Mouse (Mus musculus): Measurements from ENCODE around the gene Abca14.

Gene Abca14

GRCm38 (mm10) chr7:120203789-120204188 is at the start of gene Abca14:
Abca14 (plus strand) TSS chr7:120203961.
- DNase-seq (ENCODE audit: low spot score in 2 of 2): peak; percentile 84 to 90

DNA sequence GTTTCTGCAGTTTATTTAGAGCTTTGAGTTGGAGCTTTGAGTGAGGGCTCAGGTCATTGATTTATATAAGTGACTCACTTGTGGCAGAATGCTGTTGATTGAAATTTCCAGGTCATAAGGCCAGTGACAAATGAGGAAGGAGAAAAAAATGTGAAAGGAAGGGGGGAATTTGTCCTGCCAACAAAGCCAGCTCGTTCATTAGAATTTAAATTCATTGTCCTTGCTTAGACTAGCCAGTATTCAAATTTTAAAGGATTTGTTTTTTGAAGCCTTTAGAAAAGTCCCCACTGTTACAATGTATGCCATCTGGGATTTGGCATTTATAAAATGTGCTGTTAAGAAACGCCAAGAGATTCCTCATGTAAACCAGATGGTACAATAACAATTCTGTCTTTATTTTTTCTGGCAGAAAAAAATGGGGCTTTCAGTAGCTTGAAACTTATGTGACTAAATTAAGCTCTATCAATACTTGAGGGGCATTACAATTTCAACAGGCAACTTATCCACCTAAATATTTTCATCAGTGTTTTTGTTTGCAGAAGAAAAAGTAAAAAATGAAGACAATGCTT is 46.8 kb upstream of the Abca14 start:
- DNase-seq (ENCODE audit: low spot score in 2 of 2): no peak

DNA sequence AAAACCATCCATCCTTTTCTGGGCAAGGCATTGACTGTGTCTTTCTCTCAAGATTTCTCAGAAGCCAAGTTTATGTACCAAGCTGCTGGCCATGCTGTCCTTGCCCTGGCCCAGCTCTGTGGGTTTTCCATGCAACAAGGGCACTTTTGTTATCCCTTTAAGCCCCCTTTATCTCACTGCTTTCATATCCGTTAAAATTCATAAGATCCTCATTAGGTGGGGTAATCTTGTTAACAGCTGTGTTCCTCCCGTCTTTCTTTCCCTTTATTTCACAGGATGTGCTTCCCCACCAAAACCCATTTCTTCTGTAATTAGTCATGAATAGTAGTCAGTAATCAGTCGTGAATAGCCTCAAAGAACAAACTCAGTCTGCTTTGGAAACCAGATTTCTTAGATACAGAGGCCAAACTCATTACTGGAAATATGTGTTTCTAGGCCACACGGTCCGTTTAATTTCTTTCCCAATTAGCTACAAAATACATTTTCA is 46.1 kb upstream of the Abca14 start:
- no peak for DNase-seq (ENCODE audit: low spot score in 2 of 2)

- DNase-seq (ENCODE audit: low spot score in 2 of 2): no peak
Observed at GRCm38 (mm10) chr7:120158121-120158613, 45.6 kb upstream of the Abca14 start.

DNA sequence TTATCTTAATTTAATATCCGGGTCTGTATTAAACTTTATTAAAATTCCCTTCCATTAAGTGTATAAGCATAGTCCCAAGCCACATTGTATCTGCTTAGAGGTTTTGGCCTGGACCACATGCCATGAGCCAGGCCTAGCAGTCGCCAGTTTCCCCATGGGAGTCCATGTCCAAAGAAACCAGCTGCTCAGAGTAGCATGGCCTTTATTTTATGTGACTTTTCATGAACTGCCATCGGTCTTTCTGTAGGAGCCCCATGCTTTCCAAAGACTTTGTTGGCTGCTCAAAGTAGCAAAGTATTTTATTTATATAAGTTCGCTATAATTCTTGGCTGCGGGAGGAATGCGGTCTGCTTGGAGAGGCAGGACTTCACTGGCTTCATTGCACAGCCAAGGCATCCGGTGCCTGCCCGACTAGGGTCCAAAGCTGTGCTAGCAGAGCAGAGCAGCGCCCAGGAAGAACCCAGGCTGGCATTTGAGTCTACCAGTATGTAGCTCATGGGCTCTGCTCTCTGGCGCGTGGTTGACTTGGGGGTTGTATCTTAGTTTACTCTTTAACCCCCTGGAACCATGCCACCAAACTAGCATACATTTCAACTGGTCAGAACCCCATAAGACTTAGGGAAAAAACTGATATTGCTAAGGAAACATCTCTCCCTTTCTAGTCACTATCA is 40.0 kb upstream of the Abca14 start:
- no peak for DNase-seq (ENCODE audit: low spot score in 2 of 2)

- no peak for DNase-seq (ENCODE audit: low spot score in 2 of 2)
Observed at GRCm38 (mm10) chr7:120172188-120172700, 31.5 kb upstream of the Abca14 start.

- DNase-seq (ENCODE audit: low spot score in 2 of 2): no peak
Observed at GRCm38 (mm10) chr7:120173603-120174244, 30.0 kb upstream of the Abca14 start, which contains the start of gene Anks4b. Anks4b (plus strand) TSS chr7:120173858.

DNA sequence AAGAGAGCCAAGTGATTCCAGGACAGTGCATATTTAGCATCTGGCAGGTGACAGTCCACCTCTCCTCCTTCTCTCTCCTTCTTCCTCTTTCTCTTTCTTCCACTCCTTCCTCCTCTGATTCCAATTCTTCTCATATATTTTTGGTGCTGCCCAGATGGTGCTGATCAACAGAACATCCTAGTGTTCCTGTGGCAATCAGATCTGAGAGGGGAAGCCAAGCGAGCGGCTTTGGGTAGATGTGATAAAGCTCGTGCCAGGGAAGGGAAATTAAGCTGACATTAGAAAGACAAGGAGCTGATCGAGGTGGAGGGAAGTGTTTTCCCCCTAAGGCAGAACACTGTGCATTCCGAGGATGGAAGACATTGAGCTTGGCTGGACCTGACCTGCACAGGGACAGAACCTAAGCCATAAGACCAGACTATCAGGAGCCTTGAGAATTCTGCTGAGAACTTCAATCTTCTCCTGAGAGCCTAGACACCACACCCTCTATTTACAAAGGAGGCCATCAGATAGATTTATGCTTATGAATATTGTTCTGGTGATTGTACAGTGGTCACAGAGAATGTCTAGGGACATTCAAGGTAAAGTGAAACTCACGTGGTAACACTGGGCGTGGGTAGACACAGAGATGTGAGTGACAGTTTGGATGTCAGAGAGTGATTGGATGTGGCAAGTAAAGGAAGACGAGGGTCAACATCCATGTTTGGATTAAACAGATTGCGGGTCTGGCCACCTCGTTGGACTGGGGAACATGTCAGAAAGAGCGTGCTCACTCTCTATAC is 28.8 kb upstream of the Abca14 start:
- DNase-seq (ENCODE audit: low spot score in 2 of 2): no peak

DNA sequence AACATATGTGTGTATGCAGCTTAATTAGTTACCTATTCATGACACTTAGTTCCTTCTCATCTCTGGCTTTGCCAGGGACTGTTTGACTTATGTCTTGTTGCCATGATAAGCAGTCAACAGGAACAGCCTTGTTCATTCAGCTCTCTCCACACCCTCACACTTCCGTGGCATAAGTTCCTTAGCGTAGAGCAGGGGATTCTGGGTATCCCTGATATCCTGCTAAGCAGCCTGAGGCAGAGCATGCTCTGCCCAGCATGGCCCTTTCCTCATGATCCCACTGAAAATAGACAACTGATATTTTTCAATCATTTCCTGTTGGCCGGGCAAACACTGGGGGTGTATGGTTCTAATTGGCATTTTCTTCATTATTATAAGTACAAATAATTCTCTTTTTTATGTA is 26.1 kb upstream of the Abca14 start:
- DNase-seq (ENCODE audit: low spot score in 2 of 2): no peak

- no peak for DNase-seq (ENCODE audit: low spot score in 2 of 2)
Observed at GRCm38 (mm10) chr7:120178935-120179334, 24.8 kb upstream of the Abca14 start.

- DNase-seq (ENCODE audit: low spot score in 2 of 2): no peak
Observed at GRCm38 (mm10) chr7:120180547-120180946, 23.2 kb upstream of the Abca14 start.

GRCm38 (mm10) chr7:120181401-120182230 is 22.1 kb upstream of the Abca14 start:
- DNase-seq (ENCODE audit: low spot score in 2 of 2): no peak

DNA sequence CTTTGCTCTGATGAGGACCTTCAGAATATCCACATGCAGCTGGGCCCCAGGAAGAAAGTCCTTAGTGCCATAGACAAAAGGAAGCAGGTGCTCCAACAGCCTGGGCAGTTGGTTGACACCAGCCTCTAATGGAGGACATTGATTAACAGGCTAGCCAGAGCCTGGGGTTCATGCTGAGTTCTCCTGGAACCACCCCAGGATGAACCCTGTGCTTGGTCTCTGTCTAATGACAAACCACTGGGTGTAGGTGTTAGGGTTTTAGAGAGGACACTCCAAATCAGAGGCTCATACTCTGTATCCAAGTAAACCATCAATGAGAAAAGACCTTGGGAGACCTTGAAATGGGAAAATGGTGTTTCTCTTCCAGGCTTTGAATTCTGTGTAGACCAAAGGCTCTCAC is 20.9 kb upstream of the Abca14 start:
- DNase-seq (ENCODE audit: low spot score in 2 of 2): no peak

DNA sequence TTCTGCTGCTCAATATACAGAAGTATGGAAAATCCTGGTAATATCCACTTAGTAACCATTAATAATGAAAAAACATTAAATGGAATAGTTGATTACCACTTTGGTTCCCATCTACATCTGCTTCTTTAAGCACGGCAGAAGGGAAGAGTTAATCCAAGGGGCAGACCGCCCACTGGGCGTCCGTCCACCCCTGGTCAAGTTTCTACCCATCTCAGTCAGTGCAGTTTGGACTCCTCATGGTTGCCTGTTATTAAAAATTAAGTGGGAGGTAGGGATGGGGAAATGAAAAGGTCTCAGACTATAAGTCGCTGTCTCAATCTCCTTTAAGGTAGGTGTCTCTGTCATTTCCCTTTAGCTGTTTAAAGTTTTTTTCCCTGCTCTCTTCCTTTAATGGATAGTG is 14.8 kb upstream of the Abca14 start:
- DNase-seq (ENCODE audit: low spot score in 2 of 2): no peak

DNA sequence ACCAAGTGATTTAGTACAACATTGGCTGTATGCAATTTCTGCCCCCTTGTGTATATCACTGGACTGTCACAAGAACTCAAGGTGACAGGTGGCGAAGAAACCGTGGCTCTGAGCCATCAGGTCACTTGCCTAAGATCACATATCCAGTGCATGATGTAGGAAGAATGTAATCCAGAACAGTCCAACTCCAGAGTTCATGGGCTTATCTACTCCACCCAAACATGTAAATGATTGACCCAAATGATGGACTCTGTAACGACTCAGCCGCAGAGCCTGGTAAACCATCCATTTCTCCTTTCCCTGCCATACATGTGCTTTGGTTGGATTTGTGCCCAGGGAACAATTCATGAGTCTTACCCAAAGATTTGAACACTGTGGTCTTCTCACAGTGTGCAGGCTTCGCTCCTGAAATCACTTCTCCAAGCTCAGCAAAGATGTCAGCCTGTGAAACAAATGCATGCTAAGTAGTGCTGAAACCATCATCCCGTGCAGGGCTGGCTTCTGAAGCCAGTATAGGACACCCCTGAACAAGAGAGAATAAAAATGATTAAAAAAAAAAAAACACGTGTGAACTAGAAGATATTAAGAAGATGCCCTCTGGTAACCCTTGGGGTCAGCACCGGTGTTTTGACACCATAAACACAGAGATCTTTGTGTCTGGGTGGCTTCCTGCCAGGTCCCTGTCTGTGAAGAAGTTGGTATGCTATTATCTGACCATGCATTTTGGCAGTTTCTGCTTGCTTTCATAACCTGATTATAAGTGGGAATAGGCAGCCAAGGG is 14.2 kb upstream of the Abca14 start:
- DNase-seq (ENCODE audit: low spot score in 2 of 2): no peak

- no peak for DNase-seq (ENCODE audit: low spot score in 2 of 2)
Observed at GRCm38 (mm10) chr7:120190150-120190665, 13.6 kb upstream of the Abca14 start.

DNA sequence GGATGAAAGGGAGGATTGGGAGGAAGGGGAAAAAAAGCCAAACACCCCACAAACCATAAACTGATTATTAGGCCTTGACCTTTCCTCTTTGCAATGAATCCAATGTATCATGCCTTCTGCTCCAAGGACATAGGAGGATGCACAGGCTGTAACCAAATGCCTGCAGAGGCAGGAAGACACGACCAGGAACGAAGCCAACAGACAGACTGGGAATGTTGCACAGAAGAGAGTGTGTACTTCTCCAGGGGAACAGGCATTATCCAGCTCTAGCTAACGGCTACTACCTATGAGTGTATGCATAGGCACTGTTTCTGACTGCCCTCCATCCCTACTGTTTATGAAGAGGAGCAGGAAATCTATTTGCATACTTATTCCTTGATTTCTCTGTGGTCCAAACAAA is 11.6 kb upstream of the Abca14 start:
- DNase-seq (ENCODE audit: low spot score in 2 of 2): no peak

GRCm38 (mm10) chr7:120192816-120193215 is 10.9 kb upstream of the Abca14 start:
- DNase-seq (ENCODE audit: low spot score in 2 of 2): no peak

GRCm38 (mm10) chr7:120195207-120195606 is 8.6 kb upstream of the Abca14 start:
- no peak for DNase-seq (ENCODE audit: low spot score in 2 of 2)

DNA sequence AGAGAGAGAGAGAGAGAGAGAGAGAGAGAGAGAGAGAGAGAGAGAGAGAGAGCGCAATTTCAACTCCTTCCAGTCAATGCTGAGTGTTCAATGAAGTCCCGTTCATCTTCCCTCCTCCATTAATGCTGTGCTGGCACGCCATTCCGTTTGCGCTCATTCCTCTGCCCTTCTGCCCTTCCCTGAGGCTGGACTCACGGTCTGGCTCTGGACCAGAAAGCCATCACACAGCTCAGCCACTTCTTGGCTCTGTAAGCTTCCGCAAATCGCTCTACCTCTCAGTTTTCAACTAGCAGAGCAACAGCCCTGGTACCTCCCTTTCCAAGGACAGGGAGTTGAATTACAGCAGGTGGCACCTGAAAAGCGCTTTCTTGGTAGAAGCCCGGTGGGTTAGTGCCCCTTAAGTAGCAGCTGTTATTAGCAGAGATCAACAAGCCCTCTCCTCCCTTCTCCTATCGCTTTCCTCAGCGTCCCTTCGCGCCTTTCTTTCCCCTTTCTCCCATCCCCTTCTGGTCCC is 2.5 kb upstream of the Abca14 start:
- DNase-seq (ENCODE audit: low spot score in 2 of 2): no peak
